Mouse (Mus musculus) lung, adult 18-20 months (tissue): Measurements from ENCODE around the gene Sema4b.
A peak's percentile ranks its signal among the peaks of the same experiment; 100 is the strongest.

Experiments used
- DNase-seq, 2 experiments: peaks; one replicate each; pipeline ENCODE4 v3.0.0; 2022; ENCODE audit warnings: mixed read lengths in 2 of 2

Sema4b gene

GRCm38 (mm10) chr7:80197941-80198778 lies 11.5 kb downstream of the Sema4b start:
- DNase-seq: peak; percentile 86 to 89

GRCm38 (mm10) chr7:80198863-80199262 lies 12.2 kb downstream of the Sema4b start:
- no peak for DNase-seq

GRCm38 (mm10) chr7:80199286-80199685 lies 12.6 kb downstream of the Sema4b start:
- DNase-seq: no peak

DNA sequence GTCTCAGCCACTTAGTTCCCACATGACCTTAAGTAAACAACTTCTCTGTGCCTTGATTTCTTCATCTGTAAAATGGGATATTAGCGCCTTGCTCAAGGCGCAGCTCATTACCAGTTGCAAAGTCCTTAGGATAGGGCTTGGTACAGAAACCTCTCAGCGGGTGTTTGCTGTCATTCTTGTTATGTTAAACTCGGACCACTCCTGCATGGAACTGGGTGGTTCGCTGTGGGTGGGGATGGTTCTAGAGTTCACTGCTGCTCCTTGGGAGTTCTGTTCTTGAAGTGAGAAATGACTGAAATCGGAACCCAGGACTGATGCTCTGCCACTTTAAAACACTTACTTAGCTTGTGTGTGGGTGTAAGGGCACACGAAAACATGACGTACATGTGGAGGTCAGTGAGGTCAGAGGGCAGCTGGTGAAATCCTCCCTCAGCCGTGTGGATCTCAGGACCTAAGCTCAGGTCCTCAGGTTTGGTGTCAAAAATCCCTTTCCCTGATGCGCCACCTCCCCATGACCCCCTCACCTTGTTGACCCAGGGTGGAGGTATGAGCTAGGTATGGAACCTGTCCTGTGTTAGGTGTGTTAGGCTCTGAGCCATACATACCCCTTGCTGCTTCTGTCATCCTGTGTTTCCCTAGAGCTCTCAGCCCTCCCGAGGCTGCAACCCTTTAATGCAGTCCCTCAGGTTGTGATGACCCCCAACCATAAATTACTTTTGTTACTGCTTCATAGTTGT lies 13.4 kb downstream of the Sema4b start:
- DNase-seq: no peak

GRCm38 (mm10) chr7:80200588-80200945 lies 13.9 kb downstream of the Sema4b start:
- DNase-seq: no peak

DNA sequence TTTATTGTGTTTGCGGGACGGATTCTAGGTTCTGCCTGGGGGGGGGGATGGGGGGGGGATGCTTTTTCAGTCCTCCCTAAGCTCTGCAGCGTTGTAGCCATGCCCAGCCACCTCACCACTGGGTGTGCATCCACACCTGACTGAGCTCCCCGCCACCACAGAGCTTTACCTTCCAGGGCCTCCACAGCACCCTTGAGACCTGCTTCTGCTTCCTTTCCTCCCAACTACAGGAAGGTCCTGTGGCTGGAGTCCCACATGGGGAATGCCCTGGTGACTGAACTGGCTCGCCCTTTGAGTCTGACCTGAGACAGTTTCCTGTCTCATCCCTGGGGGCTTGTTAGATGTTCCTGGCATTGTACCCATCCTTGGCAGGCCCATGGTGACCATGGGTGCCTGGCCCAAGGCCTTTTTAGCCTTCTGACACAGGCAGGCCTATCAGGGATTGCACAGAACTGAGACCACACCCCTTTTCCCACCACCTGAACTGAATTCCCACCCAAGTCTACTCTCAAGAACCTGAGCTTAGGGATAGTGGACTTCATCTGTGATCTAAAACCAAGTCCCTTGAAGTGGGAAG lies 14.4 kb downstream of the Sema4b start:
- no peak for DNase-seq

GRCm38 (mm10) chr7:80201888-80202540 lies 15.4 kb downstream of the Sema4b start:
- peak; percentile 43 to 48 for DNase-seq

GRCm38 (mm10) chr7:80202961-80203360 lies 16.3 kb downstream of the Sema4b start:
- no peak for DNase-seq

- DNase-seq: no peak
Observed at GRCm38 (mm10) chr7:80203638-80204096, 17.0 kb downstream of the Sema4b start.

GRCm38 (mm10) chr7:80204362-80204761 lies 17.7 kb downstream of the Sema4b start:
- DNase-seq: no peak

GRCm38 (mm10) chr7:80204961-80205360 lies 18.3 kb downstream of the Sema4b start:
- DNase-seq: no peak

DNA sequence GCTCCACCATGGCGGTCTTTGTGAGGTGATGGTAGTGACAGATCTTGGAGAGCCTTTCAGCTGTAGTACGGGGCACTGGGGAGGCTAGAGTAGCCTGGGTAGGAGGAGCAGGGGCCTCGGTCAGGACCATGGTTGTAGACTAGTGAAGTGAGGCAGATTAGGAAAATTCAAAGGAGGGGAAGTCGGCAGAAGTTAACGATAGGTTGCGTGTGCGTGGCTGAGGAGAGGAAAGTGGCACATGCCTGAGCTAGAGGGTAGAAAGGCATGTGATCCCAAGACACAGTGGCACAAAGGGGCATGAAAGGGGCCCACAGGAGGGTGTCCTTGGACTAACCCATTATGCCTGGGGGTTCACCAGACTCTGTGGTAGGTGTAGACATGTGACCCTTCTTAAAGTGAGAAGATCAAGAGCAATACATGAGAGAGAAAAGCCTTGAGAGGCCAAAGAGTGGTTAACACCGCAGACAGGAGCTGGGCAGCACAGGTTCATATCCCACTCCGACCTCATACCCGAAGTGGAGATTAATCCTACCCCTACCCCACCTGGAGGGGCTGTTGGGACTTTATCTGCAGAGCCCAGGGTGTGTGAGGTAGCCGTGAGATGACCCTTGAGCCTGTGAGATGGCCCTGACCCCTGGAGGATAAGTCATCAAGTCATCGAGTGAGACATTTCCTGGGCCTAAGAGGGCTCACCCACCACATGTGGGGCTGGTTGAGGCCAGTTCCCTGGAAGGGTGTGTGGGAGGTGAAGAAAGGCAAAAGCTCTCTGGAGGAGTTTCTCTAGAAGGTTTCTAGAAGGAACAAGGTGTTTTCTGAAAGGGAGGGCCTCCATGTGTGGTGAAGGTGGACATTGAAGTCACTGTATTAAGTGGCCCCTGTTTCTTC lies 19.3 kb downstream of the Sema4b start:
- DNase-seq: no peak

GRCm38 (mm10) chr7:80207314-80207731 lies 20.7 kb downstream of the Sema4b start:
- peak in 1 of 2 experiments; percentile 33 for DNase-seq

DNA sequence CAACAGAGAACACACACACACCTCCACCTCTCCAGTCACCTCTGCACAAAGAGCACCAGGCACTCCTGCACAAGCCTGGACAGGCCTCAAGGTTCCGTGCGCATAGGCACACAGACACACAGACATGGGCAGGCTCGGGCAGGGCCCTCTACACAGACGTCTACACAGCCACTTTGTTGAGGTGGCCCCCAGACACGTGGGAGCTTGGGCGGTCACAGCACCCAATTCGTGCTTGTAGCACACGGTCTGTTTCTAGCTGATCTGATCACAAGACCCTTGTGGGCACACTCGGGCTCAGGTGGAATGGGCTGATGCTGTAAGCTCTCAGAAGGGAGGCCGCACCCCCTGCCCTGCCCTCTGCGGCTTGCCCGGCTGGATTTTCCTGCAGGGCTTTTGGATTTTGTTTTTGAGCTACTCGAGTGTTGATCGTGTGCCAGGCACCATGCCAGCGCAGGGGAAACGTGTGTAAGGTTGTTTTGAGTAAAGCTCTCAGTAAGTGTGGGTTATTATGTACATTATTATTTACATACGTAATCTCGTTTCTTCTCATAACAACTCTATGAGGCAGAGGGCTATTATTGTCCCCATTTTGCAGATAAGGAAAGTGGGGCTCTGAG lies 21.5 kb downstream of the Sema4b start:
- DNase-seq: peak; percentile 87 to 90

- peak; percentile 87 to 91 for DNase-seq
Observed at GRCm38 (mm10) chr7:80208738-80209430, 22.2 kb downstream of the Sema4b start.

- peak; percentile 47 to 51 for DNase-seq
Observed at GRCm38 (mm10) chr7:80209669-80210068, 23.0 kb downstream of the Sema4b start.

DNA sequence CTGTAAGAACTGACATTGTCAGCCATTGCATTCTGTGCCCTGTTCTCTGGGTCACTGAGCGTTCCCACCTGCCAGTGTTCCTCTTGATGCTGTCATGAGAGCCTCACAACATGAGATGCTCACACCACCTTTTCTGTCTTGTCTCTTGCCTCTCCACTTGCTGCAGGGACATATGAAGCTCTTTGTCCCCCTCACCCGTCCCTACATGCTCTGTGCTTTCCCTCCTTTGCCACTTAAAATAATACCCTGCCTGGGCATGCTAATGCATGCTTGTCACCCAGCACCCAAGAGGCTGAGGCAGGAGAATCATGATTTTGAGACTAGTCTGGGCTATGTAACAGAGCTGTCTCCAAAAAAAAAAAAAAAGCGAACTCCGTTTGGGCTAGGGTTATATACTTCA lies 24.3 kb downstream of the Sema4b start:
- DNase-seq: no peak

DNA sequence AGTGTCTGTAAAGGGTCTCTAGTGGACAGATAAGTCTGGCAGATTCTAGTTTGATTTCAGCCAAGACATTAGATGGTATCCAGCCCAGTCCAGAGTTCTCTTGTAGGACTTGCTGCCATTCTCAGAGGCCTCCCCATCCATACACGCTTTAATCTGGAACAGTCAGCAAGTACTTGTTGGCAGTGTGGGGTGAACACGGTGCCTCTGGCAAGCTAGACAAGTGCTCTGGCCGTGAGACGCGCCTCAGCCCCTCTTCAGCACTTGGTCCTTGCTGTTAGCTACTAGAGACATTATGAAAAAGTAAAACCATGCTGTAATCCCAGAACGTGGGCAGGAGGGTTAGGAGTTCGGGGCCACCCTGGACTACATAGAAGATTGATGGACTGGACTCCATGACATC lies 27.0 kb downstream of the Sema4b start:
- no peak for DNase-seq

DNA sequence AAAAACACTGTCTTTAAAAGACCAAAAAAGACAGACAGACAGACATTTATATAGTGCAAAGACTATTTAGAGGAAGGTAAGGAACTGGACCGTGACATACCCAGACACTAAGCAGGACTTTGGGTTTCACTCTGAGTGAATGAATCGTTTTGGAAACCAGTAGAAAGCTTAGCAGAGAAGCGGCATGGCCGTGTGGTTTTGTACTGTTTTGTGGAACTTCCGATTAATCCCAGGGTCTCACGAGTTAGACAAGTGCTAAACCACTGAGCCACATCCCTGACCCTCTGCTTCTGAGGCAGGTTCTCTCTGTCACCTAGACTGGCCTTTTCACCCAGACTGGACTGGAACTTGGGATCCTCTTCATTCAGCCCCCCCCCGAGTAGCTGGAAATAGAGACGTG lies 27.8 kb downstream of the Sema4b start:
- DNase-seq: no peak

DNA sequence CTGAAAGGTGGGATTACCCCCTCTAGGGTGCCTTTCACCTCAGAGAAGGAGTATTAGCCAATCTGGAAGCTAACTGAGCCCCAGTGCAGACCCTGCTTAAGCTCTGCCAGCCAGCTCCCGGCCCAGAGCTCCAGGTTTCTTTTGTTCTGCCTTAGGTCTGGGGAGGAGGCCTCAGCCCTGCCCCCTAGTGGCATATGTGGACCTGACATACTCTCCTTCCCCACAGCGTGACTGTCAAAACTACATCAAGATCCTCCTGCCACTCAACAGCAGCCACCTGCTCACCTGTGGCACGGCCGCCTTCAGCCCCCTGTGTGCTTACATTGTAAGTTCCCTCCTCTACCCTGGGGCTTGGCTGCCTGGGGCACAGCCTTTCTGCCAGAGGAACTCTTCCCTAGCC lies 28.8 kb downstream of the Sema4b start:
- peak; percentile 75 to 79 for DNase-seq

- peak; percentile 48 to 51 for DNase-seq
Observed at GRCm38 (mm10) chr7:80216566-80216965, 29.9 kb downstream of the Sema4b start.
